Mouse (Mus musculus): ENCODE measurements at regions not wholly inside any gene's neighbourhood (a gene's known extent, or its start where the extent isn't known, plus 50 kb on each side); places are given as distances from the start of the nearest gene placed in this dataset.
"Not testable (repeated sequence)": the region's sequence is repeated elsewhere in the genome, so short reads cannot be mapped to it uniquely, and the experiment has no call there.

DNA sequence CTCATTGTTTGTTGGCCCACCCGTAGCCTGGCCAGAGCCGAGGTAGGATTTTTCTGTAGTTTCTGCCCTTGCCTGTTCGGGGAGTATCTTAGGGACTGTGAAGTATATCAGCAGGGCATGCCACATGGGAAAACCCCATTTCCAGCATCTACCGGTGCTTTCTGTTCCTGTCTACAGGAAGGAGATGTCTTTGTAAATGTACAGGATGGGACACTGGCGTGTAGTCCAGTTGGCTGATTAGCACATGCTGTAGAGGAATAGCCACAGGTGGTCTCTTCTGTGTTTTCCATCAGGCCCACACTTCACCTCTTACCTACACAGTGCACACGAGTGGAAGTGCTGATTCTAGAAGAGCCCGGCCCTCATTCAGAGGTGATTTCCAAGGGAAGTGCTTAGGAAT lies 301.4 kb downstream of the Ets1 start:
- intact Hi-C loops (cut with DNase I) = no loop called here
- no peak for DNase-seq (ENCODE audit: extremely low spot score in 1 of 2, low spot score in 2 of 2)

- intact Hi-C loops (cut with DNase I) = no loop called here
- no peak for DNase-seq (ENCODE audit: extremely low spot score in 1 of 2, low spot score in 2 of 2)
These were observed 302.8 kb downstream of the Ets1 start for GRCm38 (mm10) chr9:32938857-32939256.

GRCm38 (mm10) chr9:32939626-32940025 lies 303.6 kb downstream of the Ets1 start:
- no peak for DNase-seq (ENCODE audit: extremely low spot score in 1 of 2, low spot score in 2 of 2)
- intact Hi-C loops (cut with DNase I) = loop anchor here (2.0 to 10.0 kb wide), 5 partner anchors 143 to 535 kb away; no protein-coding TSS in a partner anchor

DNA sequence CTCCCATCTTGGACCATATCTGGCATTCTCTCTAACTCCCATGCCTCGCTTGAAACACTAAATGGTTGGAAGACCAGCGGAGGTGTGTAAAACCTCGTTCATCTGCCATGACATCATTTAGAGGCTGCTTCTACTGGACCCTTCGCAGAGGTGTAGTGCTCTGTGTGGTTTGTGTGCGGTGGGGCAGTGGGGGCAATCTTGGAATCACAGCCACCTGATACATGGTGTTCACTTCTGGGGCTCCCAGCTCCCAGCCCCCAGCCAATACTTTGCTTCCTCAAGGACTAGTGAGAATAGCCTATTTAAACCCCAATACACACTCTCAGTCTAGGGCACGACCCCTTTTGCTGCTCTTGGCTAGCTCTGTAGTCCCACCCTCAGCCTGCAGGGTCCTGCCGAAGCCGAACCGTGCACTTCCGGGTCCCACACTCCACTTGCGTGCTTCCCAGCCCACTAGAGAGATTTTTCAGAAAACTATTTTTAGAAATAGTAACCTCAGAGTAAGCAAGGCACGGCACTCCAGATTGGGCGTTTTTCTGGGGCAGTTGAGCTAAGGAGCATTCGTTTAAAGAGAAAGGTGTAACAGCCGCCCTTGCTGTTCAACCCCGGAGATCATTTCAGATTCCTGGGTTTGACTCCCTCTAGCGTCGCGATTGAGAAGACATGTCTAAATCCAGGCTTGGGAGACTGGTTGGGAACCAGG lies 304.2 kb downstream of the Ets1 start:
- intact Hi-C loops (cut with DNase I) = loop anchor here (2.0 to 10.0 kb wide), 5 partner anchors 142 to 535 kb away; no protein-coding TSS in a partner anchor
- DNase-seq (ENCODE audit: extremely low spot score in 1 of 2, low spot score in 2 of 2) = peak; percentile 75 to 82

- intact Hi-C loops (cut with DNase I) = loop anchor here (2.0 to 10.0 kb wide), 5 partner anchors 141 to 536 kb away; no protein-coding TSS in a partner anchor
- DNase-seq (ENCODE audit: extremely low spot score in 1 of 2, low spot score in 2 of 2) = no peak
These were observed 305.1 kb downstream of the Ets1 start for GRCm38 (mm10) chr9:32940919-32941767.

- DNase-seq (ENCODE audit: extremely low spot score in 1 of 2, low spot score in 2 of 2) = no peak
- intact Hi-C loops (cut with DNase I) = loop anchor here (2.0 to 10.0 kb wide), 5 partner anchors 141 to 537 kb away; no protein-coding TSS in a partner anchor
These were observed 305.7 kb downstream of the Ets1 start for GRCm38 (mm10) chr9:32941768-32942030.

DNA sequence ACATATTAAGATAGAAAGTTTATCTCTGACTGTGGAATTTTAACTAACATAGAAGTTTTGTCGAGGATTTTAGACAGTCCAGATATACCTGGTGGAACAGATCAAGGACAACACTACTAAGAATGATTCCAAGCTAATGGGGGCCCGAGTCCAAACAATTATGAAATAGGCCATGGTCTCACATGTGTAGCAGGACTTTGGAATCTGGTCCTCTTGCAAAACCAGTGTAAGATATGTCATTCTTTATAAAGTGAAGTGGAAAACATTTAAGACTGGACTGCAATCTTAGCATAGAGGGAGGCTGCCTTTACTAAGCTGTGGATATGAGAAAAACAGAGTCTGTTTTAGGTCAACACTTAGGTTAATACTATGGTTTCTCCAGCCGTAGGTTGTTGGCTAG lies 311.2 kb downstream of the Ets1 start:
- intact Hi-C loops (cut with DNase I) = loop anchor here (10.0 kb wide), 3 partner anchors 272 to 542 kb away; no protein-coding TSS in a partner anchor
- DNase-seq (ENCODE audit: extremely low spot score in 1 of 2, low spot score in 2 of 2) = no peak

DNA sequence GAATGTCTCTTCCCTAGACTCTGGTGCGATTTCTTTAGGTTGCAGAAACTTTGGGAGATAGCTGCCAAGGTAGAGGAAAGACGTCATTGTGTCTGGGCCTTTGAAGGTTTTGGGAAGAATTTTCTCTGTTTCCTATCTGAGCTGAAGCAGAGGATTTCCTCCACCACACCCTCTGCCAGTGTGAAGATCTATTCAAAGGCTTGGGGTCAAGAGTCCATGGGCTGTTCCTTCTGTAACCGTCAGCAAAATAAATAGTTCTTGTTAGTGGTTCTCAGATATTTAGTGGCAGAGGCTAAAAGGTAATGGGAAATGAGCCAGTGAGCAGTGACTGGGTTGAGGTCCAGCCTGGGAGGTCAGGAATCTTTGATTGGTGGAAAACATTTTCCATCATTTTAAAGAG lies 313.0 kb downstream of the Ets1 start:
- intact Hi-C loops (cut with DNase I) = loop anchor here (10.0 kb wide), 3 partner anchors 274 to 544 kb away; no protein-coding TSS in a partner anchor
- DNase-seq (ENCODE audit: extremely low spot score in 1 of 2, low spot score in 2 of 2) = no peak

DNA sequence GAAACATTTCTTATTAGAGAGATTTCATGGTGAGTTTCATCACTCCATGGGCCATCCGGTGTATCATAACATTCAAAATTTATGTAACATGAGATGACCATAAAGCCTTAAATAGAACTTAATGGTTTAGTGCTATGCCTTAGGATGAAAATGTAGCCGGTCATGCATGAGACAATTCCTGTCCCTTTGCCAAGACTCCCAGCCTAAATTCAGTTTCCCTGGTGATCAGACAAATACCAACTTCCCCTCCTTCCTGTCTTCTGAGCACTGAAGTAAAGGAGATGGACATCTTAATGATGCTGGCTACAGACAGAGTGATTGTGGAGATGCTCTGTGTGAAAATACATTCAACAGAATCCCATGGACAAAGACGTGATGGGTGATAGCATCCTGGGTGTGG lies 322.7 kb downstream of the Ets1 start:
- DNase-seq (ENCODE audit: extremely low spot score in 1 of 2, low spot score in 2 of 2) = no peak
- intact Hi-C loops (cut with DNase I) = no loop called here

DNA sequence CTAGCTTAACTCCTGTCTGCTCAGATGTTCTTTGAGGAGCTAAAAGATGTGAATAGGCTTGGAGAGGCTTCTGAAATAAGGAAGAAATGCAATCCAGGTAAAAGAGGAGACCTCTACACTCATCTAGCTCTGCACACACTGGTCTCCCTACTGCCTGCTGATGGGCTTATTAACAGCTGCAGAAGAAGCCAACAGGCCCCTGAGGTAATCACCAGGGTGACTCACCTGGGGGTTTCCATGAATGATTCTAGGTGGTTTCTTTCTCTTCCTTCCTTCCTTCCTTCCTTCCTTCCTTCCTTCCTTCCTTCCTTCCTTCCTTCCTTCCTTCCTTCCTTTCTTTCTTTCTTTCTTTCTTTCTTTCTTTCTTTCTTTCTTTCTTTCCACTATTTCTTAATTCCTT lies 323.4 kb downstream of the Ets1 start:
- DNase-seq (ENCODE audit: extremely low spot score in 1 of 2, low spot score in 2 of 2); intact Hi-C loops (cut with DNase I): not testable (repeated sequence)

- no peak for DNase-seq (ENCODE audit: extremely low spot score in 1 of 2, low spot score in 2 of 2)
- intact Hi-C loops (cut with DNase I) = no loop called here
These were observed 326.7 kb downstream of the Ets1 start for GRCm38 (mm10) chr9:32962679-32963205.

DNA sequence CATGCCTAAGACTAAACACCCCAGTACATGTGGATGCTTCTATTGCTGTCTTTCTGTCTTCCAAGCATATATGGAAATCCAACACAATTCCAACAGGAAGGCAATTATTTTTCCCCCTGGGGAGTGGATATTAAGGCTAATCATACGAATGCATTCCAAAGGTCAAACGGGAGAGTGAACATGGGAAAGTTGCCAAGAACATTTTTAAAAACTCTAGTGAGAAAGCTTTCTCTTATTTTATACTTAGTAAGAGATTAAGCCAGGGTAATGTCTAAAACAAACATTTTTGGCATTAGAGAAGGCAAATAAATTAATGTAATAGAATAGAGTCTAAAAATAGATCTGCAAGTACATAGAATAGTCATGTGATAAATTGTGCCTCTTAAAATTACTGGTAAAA lies 332.4 kb downstream of the Ets1 start:
- intact Hi-C loops (cut with DNase I) = no loop called here

DNA sequence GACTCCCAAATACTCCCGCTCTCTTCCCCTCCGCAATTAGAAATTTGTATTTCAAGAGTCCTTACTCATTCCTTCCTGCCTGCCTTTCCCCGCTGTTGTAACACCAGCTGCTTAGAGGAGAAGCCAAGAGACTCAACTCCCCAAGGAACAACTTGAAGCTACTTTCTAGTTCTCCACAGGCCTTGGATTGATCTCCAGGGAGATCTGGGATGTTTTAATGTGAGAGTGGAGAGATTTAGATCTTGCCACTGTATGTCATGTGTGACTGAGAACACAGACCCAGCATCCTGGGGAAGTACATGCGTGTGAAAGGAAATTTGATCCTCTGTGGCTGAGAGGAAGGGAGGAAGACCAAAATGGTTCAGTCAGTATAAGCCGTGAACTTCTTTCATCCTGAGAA lies 335.4 kb downstream of the Ets1 start:
- intact Hi-C loops (cut with DNase I) = no loop called here

More for the DNA sequence above, 332.4 kb downstream of the Ets1 start:
- DNase-seq (ENCODE audit: extremely low spot score in 1 of 2, low spot score in 2 of 2) = no peak

GRCm38 (mm10) chr9:32971926-32972325 lies 335.9 kb downstream of the Ets1 start:
- no peak for DNase-seq (ENCODE audit: extremely low spot score in 1 of 2, low spot score in 2 of 2)
- intact Hi-C loops (cut with DNase I) = no loop called here

More for the DNA sequence above, 335.4 kb downstream of the Ets1 start:
- DNase-seq (ENCODE audit: extremely low spot score in 1 of 2, low spot score in 2 of 2) = no peak

- no peak for DNase-seq (ENCODE audit: extremely low spot score in 1 of 2, low spot score in 2 of 2)
- intact Hi-C loops (cut with DNase I) = no loop called here
These were observed 336.5 kb downstream of the Ets1 start for GRCm38 (mm10) chr9:32972431-32973052.

DNA sequence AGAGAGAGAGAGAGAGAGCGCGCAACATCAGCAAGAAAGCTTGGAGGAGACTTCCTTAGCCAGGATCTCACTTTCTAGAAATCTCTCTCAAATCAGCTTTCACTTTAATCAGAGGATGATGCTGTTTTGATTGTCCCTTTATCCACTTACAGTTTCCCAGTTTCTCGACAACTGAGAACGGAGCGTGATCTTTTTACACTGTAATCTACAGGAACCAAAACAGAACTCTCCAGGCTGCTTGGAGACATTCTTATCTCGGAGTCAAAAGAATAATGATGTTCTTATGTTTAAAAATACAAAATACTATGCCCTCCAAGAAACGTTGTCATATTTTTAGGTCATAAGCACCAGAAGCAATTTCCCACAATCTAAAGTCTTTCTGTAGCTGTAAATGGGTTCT lies 341.7 kb downstream of the Ets1 start:
- DNase-seq (ENCODE audit: extremely low spot score in 1 of 2, low spot score in 2 of 2) = no peak
- intact Hi-C loops (cut with DNase I) = no loop called here

DNA sequence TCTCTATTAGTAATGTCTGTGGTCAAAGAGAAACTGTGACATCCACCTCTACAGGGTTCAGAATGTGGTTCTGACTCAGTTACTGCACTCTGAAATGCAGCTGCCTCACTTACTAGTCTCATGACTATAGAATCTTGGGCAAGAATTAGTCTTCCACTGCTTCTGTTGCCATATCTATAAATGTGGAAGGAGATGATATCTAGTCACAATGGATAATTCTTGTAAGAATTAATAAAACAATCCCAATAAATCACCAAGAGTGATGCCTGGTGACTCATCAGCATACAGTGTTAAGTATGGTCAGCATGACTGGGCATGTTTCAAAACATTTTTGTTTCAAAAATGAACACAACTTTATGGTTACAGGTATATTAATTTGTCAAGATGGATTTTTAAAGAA lies 344.8 kb downstream of the Ets1 start:
- intact Hi-C loops (cut with DNase I) = no loop called here
- no peak for DNase-seq (ENCODE audit: extremely low spot score in 1 of 2, low spot score in 2 of 2)

- intact Hi-C loops (cut with DNase I) = no loop called here
These were observed 347.2 kb downstream of the Ets1 start for GRCm38 (mm10) chr9:32983182-32983581.

More at GRCm38 (mm10) chr9:32983182-32983581, 347.2 kb downstream of the Ets1 start:
- DNase-seq (ENCODE audit: extremely low spot score in 1 of 2, low spot score in 2 of 2) = no peak
